Mouse (Mus musculus) megakaryocyte, embryonic 14.5 days (primary cell): ENCODE results near the gene Gm13271.

Source experiments
- FLI1 ChIP-seq: IDR thresholded peaks from 2 replicates; pipeline ENCODE4 v1.6.1; 2012; ENCODE audit warnings: low read length, inconsistent platforms, mixed read lengths
- GATA1 ChIP-seq: IDR thresholded peaks from 3 replicates; pipeline ENCODE4 v1.6.1; 2012; ENCODE audit warnings: mixed read lengths, low read length, inconsistent platforms, borderline replicate concordance

- TF ChIP-seq FLI1 = no peak
- TF ChIP-seq GATA1 = no peak
These were observed 40.4 kb upstream of the Gm13271 start for GRCm38 (mm10) chr4:88714281-88714680.
